Mouse (Mus musculus): ENCODE measurements at regions not wholly inside any gene's neighbourhood (a gene's known extent, or its start where the extent isn't known, plus 50 kb on each side); places are given as distances from the start of the nearest gene placed in this dataset.

DNA sequence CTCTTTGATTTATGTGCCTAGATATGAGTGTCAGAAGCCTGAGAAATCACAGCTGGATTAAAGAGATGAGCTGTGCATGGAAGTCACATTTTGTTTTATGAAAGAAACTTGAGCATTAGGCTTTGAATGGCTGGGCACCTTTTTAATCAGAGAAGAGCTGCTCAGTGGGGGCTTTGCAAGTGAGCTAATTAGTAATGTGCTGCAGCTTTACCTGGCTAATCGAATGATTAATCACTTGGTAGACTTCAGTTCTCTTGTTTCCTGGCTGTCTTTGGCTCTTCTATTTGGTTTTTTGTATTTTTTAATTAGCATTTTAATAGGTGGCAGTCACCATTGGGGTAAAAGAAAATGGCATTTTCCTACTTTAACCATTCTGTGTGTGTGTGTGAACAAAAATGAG is 278.2 kb upstream of the Gm10192 start:
- DNase-seq (ENCODE audit: low read depth, low spot score) (no peak), ATAC-seq (no peak)
- H3K27me3 ChIP-seq = no peaks in the 10 kb centered on the region
- ChIA-PET CTCF (no interaction called here), POLR2A (no interaction called here)
- no peak for TF ChIP-seq CTCF (IDR thresholded peaks at IDR 0.05)
- in situ Hi-C loops (cut with MboI; ENCODE audit: low pct_unique_long_range_greater_than_20kb) = no loop called here

GRCm38 (mm10) chr4:97439288-97440029 is 256.5 kb upstream of the Gm10192 start:
- ChIA-PET POLR2A (interaction anchor here (0.6 kb wide), 1 partner anchor 650 kb away, joined by 3 read pairs; no protein-coding TSS in a partner anchor), CTCF (no interaction called here)
- H3K27me3 ChIP-seq = no peaks in the 10 kb centered on the region
- DNase-seq (ENCODE audit: low read depth, low spot score) (no peak), ATAC-seq (no peak)
- in situ Hi-C loops (cut with MboI; ENCODE audit: low pct_unique_long_range_greater_than_20kb) = no loop called here
- no peak for TF ChIP-seq CTCF (IDR thresholded peaks at IDR 0.05)

- CTCF ChIA-PET = no interaction called here
- no peak for TF ChIP-seq CTCF (IDR thresholded peaks at IDR 0.05)
- DNase-seq (ENCODE audit: low read depth, low spot score) = no peak
- no peak for ATAC-seq
- POLR2A ChIA-PET = interaction anchor here (0.7 kb wide), 1 partner anchor 301 kb away, joined by 3 read pairs; no protein-coding TSS in a partner anchor
- no peaks in the 10 kb centered on the region for H3K27me3 ChIP-seq
- in situ Hi-C loops (cut with MboI; ENCODE audit: low pct_unique_long_range_greater_than_20kb) = no loop called here
Measured at GRCm38 (mm10) chr4:97432681-97433080, 249.7 kb upstream of the Gm10192 start.

- ATAC-seq (no peak), DNase-seq (ENCODE audit: low read depth, low spot score) (no peak)
- ChIA-PET CTCF (interaction anchor here (1.4 kb wide), 1 partner anchor 8 kb away, joined by 4 read pairs; no protein-coding TSS in a partner anchor), POLR2A (interaction anchor here (0.6 to 0.7 kb wide), 2 partner anchors 301 to 714 kb away, joined by 3 read pairs; no protein-coding TSS in a partner anchor)
- in situ Hi-C loops (cut with MboI; ENCODE audit: low pct_unique_long_range_greater_than_20kb) = no loop called here
- H3K27me3 ChIP-seq = no peaks in the 10 kb centered on the region
- no peak for TF ChIP-seq CTCF (IDR thresholded peaks at IDR 0.05)
Measured at GRCm38 (mm10) chr4:97432094-97432493, 249.1 kb upstream of the Gm10192 start.

DNA sequence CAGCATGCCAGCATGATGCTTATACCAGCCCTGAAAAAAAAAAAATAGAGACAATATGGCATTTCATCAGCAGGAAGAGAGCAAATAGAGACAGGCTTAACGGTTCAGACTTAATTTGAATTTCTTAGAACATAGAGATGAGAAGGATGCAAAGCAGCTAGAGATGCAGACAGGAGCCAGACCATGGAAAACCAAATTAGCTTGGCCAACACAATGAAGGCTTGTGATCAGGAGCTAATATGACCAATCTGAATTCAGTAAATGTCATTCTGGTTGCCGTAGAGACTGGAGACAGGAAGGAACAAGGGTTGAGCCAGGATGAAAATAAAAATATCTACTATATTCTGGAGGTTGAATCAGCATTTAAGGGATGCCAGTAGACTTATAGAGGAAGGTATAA is 248.3 kb upstream of the Gm10192 start:
- CTCF ChIA-PET = interaction anchor here (1.4 kb wide), 1 partner anchor 9 kb away, joined by 4 read pairs; no protein-coding TSS in a partner anchor
- POLR2A ChIA-PET = no interaction called here
- in situ Hi-C loops (cut with MboI; ENCODE audit: low pct_unique_long_range_greater_than_20kb) = no loop called here
- H3K27me3 ChIP-seq = no peaks in the 10 kb centered on the region
- no peak for DNase-seq (ENCODE audit: low read depth, low spot score)
- ATAC-seq = no peak
- TF ChIP-seq CTCF (IDR thresholded peaks at IDR 0.05) = no peak

DNA sequence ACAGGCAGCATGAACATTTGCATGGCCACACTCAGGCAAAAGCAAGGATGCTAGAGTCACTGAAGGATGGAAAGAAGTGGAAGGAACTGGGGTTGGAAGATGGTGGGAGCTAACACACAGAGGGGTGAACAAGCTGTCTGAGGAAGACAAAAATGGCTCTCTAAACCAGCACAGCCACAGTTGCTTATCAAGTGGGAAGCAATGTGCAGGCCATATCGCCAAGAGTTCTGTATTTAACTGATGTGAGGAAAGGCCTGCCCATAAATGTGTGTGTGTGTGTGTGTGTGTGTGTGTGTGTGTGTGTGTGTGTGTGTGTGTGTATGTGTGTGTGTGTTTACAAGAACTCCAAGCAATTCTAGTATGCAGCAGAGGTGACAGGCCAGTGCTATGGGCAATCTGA is 236.9 kb upstream of the Gm10192 start:
- DNase-seq (ENCODE audit: low read depth, low spot score) (no peak), ATAC-seq (no peak)
- no peak for TF ChIP-seq CTCF (IDR thresholded peaks at IDR 0.05)
- H3K27me3 ChIP-seq = no peaks in the 10 kb centered on the region
- in situ Hi-C loops (cut with MboI; ENCODE audit: low pct_unique_long_range_greater_than_20kb) = no loop called here
- POLR2A ChIA-PET = no interaction called here
- CTCF ChIA-PET = interaction anchor here (0.9 kb wide), 1 partner anchor 18 kb away, joined by 3 read pairs; no protein-coding TSS in a partner anchor

- POLR2A ChIA-PET = no interaction called here
- H3K27me3 ChIP-seq = no peaks in the 10 kb centered on the region
- ATAC-seq (no peak), DNase-seq (ENCODE audit: low read depth, low spot score) (peak; percentile 6)
- in situ Hi-C loops (cut with MboI; ENCODE audit: low pct_unique_long_range_greater_than_20kb) = no loop called here
- no peak for TF ChIP-seq CTCF (IDR thresholded peaks at IDR 0.05)
- CTCF ChIA-PET = no interaction called here
Measured at GRCm38 (mm10) chr4:97418616-97419015, 235.7 kb upstream of the Gm10192 start.

- in situ Hi-C loops (cut with MboI; ENCODE audit: low pct_unique_long_range_greater_than_20kb) = no loop called here
- peak; percentile 20 for TF ChIP-seq CTCF (IDR thresholded peaks at IDR 0.05)
- ChIA-PET CTCF (no interaction called here), POLR2A (no interaction called here)
- ATAC-seq = no peak
- H3K27me3 ChIP-seq = no peaks in the 10 kb centered on the region
- no peak for DNase-seq (ENCODE audit: low read depth, low spot score)
Measured at GRCm38 (mm10) chr4:97417943-97418342, 235.0 kb upstream of the Gm10192 start.

DNA sequence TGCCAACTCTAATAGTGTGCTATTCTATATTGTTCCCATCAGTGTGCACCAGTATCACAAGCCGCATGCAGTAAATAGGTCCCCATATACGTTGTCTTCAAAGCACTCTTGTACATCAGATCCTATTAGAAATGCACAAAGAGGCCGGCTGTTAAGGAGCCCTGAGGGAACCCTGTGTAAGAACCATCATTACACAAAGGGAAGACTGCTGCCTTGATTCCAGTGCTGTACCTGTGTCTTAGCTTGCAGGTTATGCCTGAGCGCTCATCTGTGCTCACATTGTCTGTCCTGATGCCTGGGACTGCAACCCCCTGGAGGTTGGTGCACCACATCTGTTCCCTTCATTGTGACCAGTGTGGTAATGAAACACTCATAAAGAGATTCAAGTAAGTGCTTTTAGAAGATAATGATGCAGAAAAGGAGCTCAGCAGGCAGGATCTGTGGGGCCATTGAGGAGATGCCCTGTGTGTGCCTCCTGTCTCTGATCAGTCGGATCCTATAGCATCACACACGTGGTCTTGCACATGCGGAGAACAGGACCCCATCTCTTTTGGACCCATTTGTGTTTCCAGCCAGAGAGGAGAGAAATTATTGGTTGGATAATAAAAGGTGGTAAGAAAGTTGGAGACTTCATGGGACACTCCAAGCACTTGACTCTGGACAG is 225.8 kb upstream of the Gm10192 start:
- H3K27me3 ChIP-seq = no peaks in the 10 kb centered on the region
- TF ChIP-seq CTCF (IDR thresholded peaks at IDR 0.05) = no peak
- in situ Hi-C loops (cut with MboI; ENCODE audit: low pct_unique_long_range_greater_than_20kb) = no loop called here
- ATAC-seq (no peak), DNase-seq (ENCODE audit: low read depth, low spot score) (no peak)
- ChIA-PET CTCF (interaction anchor here (1.0 kb wide), 1 partner anchor 14 kb away, joined by 3 read pairs; no protein-coding TSS in a partner anchor), POLR2A (no interaction called here)

GRCm38 (mm10) chr4:97394697-97395280 is 211.8 kb upstream of the Gm10192 start:
- ChIA-PET POLR2A (interaction anchor here (0.7 kb wide), 1 partner anchor 1767 kb away, joined by 3 read pairs; no protein-coding TSS in a partner anchor), CTCF (interaction anchor here (0.9 kb wide), 1 partner anchor 14 kb away, joined by 3 read pairs; no protein-coding TSS in a partner anchor)
- no peaks in the 10 kb centered on the region for H3K27me3 ChIP-seq
- no peak for TF ChIP-seq CTCF (IDR thresholded peaks at IDR 0.05)
- ATAC-seq = no peak
- in situ Hi-C loops (cut with MboI; ENCODE audit: low pct_unique_long_range_greater_than_20kb) = no loop called here
- no peak for DNase-seq (ENCODE audit: low read depth, low spot score)

DNA sequence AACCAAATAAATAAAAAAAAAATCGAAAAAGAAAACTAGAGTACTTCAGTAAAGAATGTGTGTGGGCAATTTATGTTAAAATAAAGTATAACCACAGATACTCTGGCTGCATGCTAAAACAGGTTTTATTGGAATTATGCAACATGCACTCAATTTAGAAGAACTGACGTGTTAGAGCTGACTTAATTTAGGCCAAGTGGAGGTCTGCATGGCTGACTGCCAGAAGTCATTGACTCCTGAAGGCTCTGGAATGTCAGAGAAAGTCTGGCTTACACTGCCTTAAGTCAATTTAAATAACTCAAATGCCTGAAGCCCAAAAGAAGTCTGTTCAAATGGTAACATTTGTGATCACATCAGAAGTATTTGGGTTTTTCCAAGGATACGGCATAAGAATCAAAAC is 198.1 kb upstream of the Gm10192 start:
- ChIA-PET POLR2A (no interaction called here), CTCF (no interaction called here)
- DNase-seq (ENCODE audit: low read depth, low spot score) (peak; percentile 92), ATAC-seq (peak; percentile 80)
- H3K27me3 ChIP-seq = no peaks in the 10 kb centered on the region
- in situ Hi-C loops (cut with MboI; ENCODE audit: low pct_unique_long_range_greater_than_20kb) = no loop called here
- no peak for TF ChIP-seq CTCF (IDR thresholded peaks at IDR 0.05)

All from Patski (cell line).